Mouse (Mus musculus) liver, embryonic 14.5 days (tissue): ENCODE measurements at regions not wholly inside any gene's neighbourhood (a gene's known extent, or its start where the extent isn't known, plus 50 kb on each side); places are given as distances from the start of the nearest gene placed in this dataset.

ENCODE experiments used
- CTCF ChIP-seq: IDR thresholded peaks from 2 replicates; pipeline ENCODE4 v1.5.1; 2016; ENCODE audit warnings: antibody characterized with exemption, low read depth, control low read depth
- EP300 ChIP-seq: IDR thresholded peaks from 2 replicates; pipeline ENCODE4 v1.6.1; 2016; ENCODE audit warnings: antibody characterized with exemption, low read depth

GRCm38 (mm10) chr2:45554707-45555106, 437.5 kb upstream of the Zeb2 start:
- no peak for TF ChIP-seq CTCF
- TF ChIP-seq EP300: no peak
